Mouse (Mus musculus): ENCODE measurements at regions not wholly inside any gene's neighbourhood (a gene's known extent, or its start where the extent isn't known, plus 50 kb on each side); places are given as distances from the start of the nearest gene placed in this dataset.

GRCm38 (mm10) chr9:98722885-98723284, 119.4 kb upstream of the Prr23a1 start:
- no peak for TF ChIP-seq POLR2A (IDR thresholded peaks at IDR 0.05; ENCODE audit: low read depth, low read length)
- TF ChIP-seq ELF1 (IDR thresholded peaks at IDR 0.05; ENCODE audit: low read depth, low read length) = no peak
- no peak for TF ChIP-seq MAFK (IDR thresholded peaks at IDR 0.05; ENCODE audit: insufficient replicate concordance, low read length)
- no peak for TF ChIP-seq CTCF (conservative IDR thresholded peaks at IDR 0.05 in 1 of 2, IDR thresholded peaks at IDR 0.05 in 1 of 2; ENCODE audit: low read depth in 2 of 2, low read length in 2 of 2)
- TF ChIP-seq EP300 (IDR thresholded peaks at IDR 0.05; ENCODE audit: low read length) = no peak
- TF ChIP-seq POLR2AphosphoS2 (IDR thresholded peaks at IDR 0.05; ENCODE audit: low read depth, low read length) = no peak
